Mouse (Mus musculus) testis, postnatal 10 days (tissue): ENCODE results near the gene Timm10.
A peak's percentile ranks its signal among the peaks of the same experiment; 100 is the strongest.
"Not testable (repeated sequence)": the region's sequence is repeated elsewhere in the genome, so short reads cannot be mapped to it uniquely, and the experiment has no call there.

Experiments used
- DNase-seq: peaks from one replicate; pipeline ENCODE4 v3.0.0; 2021; ENCODE audit warnings: low spot score

Gene Timm10

DNA sequence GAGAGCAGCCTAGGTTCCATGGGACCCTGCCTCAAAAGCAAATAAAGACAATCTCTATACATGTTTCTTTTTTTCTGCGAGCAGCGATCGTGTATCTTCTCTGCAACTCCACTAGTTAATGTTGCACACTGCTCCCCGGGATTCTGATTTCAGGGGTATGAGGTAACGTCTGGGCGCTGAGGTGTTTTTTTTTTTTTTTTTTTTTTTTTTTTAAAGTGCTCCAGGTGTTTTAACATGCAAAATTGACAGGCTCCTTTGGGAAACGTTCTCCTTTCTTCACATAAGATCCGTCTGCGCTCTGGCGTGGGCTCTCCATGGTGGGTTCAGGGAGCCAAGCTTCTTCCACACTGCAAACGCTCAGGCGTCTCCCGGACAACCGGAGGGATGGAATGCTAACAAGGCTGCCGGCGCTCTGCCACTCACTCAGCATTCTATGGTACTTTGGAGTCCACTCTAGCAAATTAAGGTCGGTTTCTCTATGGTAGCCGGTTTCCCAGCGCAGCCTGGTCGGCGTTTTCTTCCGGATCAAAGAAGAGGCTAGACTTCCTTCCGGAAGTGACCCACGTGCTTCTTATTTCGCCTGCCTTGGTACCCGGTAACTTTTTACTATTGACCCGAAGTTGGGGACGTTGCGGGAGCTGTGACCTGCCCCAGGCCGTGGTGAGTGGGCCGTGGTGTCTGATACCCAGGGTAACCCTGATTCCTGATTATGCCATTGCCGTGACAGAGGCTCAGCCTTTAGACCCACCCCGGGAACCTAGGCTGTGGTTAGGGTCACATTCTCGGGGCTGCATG, at the start of gene Timm10:
Gene Timm10 (plus strand): TSS at position 510 of the 795 bp plus-strand sequence.
- peak; percentile 80 for DNase-seq

- DNase-seq, result no peak
These were observed 49.1 kb upstream of the Timm10 start for GRCm38 (mm10) chr2:84777706-84778105.

DNA sequence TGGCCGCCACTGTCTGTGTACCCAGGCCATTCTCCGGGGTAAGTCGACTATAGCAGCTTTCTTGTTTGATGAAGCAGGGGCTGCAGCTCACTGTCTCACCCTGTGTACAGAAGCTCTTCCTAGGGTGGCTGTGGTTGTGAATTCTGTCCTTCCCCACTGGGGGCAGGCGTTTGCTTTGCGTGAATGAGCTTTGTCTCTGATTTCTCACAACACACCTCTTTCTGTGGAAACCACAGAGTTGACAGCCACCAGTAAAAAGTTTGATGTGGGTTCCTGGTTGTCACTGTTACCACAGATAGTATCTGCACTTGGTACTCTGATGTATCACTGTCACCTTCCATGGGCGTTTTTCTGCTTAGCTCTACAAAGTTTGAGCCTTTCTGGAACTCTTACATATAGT, 47.6 kb upstream of the Timm10 start:
- DNase-seq, result no peak

DNA sequence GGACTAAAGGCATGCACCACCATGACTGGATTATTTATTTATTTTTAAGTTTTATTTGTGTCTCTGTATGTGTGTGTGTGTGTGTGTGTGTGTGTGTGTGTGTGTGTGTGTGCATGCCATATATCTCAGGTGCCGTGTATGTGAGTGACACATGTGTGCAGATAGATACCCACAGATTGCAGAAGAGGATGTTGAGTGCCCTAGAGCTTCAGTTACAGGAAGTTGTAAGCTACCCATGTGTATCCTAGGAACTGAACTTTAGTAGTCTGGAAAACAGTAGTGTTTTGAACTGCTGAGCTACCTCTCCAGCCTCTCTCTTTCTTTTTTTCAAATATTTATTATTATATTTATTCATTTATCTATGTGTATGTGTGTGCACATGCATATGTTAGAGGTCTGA, 43.5 kb upstream of the Timm10 start:
- no peak for DNase-seq

- DNase-seq, result no peak
These were observed 42.8 kb upstream of the Timm10 start for GRCm38 (mm10) chr2:84783840-84784566.

- no peak for DNase-seq
These were observed 38.5 kb upstream of the Timm10 start for GRCm38 (mm10) chr2:84788316-84788715.

- DNase-seq, result no peak
These were observed 36.4 kb upstream of the Timm10 start for GRCm38 (mm10) chr2:84790418-84790817.

- no peak for DNase-seq
These were observed 34.3 kb upstream of the Timm10 start for GRCm38 (mm10) chr2:84792516-84792915.

DNA sequence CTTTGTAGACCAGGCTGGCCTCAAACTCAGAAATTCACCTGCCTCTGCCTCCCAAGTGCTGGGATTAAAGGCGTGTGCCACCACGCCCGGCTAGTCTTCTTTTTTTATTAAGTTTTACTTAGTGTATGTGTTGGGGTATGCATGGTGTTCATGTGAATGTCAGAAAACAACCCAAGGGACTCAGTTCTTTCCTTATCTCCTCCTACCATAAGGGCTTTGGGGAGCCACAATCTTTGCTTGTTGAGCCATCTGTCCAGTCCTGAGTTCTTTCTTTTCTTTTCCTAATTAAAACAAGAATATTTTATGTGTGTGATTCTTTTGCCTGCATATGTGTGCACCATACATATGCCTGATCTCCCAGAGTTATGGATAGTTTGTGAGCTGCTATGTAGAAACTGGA, 33.6 kb upstream of the Timm10 start:
- DNase-seq, result no peak

GRCm38 (mm10) chr2:84793871-84794270, 32.9 kb upstream of the Timm10 start:
- no peak for DNase-seq

- DNase-seq, result peak; percentile 86
These were observed 28.8 kb upstream of the Timm10 start for GRCm38 (mm10) chr2:84797833-84798492.

DNA sequence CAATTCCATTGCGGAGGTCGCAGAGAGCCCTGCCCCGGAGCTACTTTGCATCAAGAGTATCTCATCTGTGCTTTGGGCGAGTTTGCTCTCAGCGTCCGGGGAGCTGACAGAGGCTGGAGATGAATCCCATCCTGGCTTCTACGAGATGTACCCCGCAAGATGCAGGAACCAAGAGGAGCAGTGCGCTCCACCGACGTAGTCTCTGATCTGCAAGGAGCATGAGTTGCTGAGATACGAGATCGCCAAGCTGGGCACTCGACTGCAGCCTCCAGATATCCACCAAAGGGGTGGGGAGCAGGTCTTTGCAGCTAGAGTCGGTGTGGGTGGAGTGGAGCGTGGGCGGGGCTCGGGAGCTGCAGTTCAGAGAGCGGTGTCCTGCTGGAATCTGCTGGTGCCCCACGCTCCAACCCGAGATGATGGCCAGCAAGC, 28.3 kb upstream of the Timm10 start, which contains the start of gene Ube2l6:
Gene Ube2l6 (plus strand): TSS at position 336 of the 429 bp plus-strand sequence.
- peak; percentile 85 for DNase-seq

GRCm38 (mm10) chr2:84799041-84799561, 27.7 kb upstream of the Timm10 start:
- DNase-seq, result peak; percentile 75

DNA sequence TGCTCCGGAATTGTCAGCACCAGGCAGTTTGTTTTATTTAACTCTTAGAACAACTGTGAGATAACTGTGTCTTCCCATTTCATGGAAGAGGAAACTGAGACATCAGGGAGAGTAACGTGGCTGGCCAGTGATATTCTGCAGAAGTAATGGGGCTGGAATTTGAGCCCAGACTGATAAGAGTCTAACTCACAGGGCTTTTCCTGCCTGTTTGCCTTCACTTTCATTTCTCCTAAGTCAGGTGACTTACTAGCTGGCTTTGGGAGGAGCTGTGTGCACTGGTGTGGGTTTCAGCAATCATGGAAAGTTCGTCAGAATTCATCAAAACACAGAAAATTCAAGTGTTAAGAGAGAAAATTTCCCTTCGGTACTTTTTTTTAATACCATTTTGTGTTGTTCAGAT, 26.5 kb upstream of the Timm10 start:
- no peak for DNase-seq

DNA sequence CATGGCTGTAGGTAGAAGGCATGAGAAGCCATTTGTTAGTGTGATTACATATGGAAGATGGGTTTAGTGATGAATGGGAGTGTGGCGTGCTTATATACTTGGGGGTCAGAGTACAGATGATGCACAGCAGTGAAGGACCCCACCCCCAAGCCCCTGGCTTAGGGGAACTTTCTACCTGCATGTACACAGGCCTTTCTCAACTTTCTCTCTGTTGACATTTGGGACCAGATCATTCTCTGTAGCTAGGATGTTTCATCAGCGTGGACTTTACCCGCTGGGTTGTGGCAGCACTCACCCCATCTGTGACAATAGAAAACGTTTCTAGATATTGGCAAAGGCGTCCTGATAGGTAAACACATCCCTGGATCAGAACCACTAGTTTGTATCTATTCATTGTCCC, 25.6 kb upstream of the Timm10 start:
- DNase-seq, result not testable (repeated sequence)

DNA sequence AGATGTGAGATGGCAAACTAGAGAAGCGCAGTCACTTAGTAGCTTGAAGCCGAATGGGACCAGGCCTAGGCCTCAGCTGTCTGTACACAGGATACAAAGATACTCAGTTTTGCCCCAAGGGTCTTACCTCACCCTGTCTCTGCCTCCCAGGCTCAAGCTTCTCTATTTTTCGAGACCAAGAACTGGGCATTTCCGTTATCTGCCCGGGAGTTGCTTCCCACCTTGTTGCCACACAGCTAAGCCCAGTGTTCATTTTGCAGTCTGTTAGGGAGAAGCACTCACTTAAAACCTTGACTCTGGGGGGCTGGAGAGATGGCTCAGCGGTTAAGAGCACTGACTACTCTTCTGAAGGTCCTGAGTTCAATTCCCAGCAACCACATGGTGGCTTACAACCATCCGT, 22.8 kb upstream of the Timm10 start:
- no peak for DNase-seq

GRCm38 (mm10) chr2:84806546-84806945, 20.3 kb upstream of the Timm10 start:
- no peak for DNase-seq

DNA sequence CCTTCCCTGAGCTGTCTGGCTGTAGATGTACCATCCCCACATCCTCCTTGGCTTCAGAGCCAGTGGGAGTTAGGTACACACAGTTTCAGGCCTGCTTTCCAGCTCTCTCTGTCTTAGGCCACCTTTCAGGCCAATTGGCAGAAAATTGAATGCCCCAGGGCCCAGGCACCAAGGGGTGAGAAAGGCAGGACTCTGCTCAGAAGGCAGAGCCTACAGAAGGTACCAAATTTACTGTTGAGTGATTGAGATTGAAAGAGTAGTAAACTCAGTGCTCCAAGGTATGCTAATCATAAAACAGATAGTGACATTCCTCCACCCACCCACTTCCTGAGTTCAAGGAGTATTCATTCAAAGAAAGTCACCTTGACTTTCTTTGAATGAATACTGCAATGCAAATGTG, 17.5 kb upstream of the Timm10 start:
- no peak for DNase-seq

- no peak for DNase-seq
These were observed 16.3 kb upstream of the Timm10 start for GRCm38 (mm10) chr2:84810526-84810885.

DNA sequence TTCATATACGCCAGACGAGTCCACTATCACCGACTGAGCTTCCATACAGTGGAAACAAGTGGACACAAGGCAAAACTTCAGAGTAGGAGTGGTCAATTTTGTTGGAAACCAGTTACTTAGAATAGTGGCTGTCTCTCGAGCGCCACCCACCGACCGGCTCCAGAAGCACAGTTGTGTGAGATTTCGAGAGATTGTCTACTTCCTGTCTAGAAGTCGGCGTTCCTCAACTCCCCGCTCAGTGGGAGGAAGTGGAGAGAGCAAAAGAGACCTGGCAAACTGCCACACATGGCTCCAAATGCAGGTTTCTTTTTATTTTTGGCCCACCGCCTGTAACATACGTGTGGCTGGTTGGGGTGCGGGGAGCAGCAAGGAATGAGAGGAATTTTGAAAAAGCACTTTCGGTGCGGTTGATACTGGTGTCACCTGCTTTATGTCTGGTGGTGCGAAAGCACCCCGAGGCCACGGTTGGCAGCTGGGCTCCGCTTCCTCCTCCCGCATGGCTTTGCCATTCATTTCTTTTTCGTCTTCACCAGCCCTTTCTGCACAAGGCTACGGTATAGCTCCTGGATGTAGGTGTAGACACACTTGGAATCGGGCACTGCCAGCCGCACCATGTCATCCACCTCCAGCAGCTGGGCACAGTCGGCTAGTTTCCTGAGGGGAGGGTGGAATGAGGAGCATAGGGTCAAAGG, 15.8 kb upstream of the Timm10 start:
- peak; percentile 92 for DNase-seq

DNA sequence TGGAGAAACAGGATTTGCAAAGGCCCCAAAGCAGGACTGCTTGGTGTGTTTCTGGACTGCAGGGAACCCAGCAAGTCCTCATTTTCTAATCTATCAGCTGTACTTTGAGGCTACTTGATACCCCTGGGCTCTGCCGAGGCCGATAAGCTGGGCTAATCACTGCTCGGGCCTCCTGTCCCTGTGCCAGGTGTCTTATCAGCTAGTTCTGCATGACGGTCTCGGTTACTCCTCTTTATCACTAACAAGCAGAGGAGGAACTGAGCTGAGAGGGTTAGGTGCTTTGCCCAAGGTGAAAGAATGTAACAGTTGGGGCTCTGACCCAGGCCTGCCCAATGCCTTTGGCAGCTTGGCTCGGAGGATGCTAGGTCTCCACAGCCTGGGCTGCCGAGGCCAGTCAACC, 14.9 kb upstream of the Timm10 start:
- peak; percentile 59 for DNase-seq

GRCm38 (mm10) chr2:84812676-84813075, 14.1 kb upstream of the Timm10 start:
- DNase-seq, result no peak
